Mouse (Mus musculus): ENCODE data around the gene Pigc.

The Pigc gene

DNA sequence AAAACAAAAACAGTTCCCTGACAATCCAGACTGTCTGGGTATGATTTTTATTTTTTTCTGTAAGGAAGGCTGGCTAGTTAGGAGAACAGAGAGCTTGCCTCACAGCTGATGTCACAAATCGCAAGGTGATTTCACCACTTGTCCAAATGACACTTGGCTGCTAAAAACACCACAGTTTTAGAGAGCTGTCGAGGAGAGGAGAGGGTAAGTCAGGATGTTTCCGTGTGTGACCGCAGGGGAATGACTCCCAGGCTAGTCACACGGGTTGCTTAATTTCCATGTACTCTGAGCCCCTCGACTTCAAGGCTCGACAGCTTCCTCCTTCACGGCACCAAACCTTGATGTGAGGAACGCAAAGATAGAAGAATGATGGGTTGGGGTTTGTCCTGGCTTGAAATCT is 37.1 kb downstream of the Pigc start:
- no peak for DNase-seq (ENCODE audit: extremely low read depth, insufficient read length, low spot score)

DNA sequence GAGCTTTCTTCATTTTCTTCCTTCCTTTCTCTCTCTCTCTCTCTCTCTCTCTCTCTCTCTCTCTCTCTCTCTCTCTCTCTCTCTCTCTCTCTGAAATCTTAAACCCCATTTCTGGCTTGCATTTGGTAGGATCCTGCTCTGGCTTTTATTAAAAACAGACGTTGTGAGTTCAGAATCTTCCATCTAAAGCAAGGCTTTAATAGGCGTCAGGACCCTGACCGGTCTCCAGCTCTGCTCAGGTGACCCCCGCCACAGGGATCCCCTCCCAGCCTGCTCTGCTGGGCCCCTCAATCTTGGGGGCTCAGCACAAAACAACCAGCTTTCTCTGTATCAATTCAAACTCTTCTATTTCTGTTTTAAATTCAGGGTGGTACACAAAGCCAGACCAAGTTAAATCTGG is 39.2 kb downstream of the Pigc start:
- no peak for DNase-seq (ENCODE audit: extremely low read depth, insufficient read length, low spot score)

DNA sequence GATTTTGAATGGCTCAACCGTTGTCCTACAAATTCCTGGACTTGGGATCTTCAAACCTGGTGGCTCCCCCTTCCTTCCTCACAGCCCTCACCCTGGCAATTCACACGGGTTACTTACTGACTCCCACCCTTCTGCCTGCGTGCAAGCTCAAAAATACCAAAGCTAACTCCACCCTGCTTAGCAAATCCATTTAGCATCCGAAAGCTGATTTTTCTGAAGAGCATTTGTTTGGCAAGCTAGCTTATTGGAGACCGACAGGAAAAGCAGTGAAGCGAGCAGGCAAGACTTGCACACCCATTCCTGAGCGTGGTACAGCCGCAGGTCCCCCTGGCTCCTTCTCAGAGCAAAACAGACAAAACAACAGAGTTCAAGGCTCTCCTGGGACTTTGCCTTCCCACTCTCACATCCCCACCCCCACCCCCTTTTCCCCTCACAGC is 39.7 kb downstream of the Pigc start:
- DNase-seq (ENCODE audit: extremely low read depth, insufficient read length, low spot score): no peak

DNA sequence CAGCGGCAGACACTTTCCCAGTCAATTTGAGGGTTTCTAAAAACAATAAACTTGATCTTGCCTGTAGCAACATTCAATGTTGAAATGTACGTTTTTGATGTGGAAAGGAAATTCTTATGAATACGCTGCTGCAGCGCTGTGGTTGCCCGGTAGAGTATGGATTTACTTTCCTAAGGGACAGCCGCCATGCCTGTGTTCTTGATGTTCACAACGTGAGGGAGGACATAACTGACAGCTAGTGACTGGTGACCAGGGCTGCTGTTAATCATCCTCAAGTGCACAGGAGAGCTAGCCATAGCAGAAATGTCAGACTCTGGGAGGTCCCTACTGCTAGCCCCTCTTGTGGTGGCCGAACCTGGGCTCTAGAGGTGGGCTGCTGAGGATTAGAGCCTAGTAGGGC is 40.1 kb downstream of the Pigc start:
- DNase-seq (ENCODE audit: extremely low read depth, insufficient read length, low spot score): no peak

DNA sequence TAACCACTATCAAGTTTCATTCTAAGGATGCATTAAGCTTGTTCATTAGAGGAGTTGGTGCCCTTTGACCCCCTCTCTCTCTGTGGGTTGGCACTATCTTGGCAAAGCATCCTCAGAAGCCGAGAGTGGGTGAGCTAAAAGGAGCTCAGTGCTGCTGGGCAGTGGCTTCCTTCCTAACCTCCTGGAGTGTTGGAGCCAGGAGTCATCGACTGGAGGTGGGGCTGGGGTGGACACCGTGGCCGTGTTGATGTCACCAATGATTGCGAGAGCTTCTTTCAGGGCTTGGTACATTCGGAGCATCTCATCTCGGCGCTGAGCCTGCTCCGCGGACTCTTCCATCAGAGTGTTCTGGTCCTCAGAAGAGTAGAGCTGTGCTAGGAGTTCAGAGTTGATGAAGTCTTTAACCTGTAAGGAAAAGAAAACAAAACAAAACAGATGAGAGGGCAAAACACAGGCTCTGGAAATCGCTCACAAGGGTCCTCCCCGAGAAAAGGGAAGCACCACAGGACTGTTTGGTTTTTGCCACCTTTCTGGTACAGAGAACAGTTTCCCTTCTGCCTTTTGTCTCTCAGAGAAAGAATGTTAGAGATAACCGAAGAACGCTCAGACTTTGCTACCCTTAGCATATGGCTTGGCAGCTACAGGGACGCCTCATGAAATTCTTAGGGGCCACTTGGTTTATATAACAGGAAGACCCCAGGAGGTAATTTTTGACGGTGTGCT is 42.7 kb downstream of the Pigc start:
- DNase-seq (ENCODE audit: extremely low read depth, insufficient read length, low spot score): no peak

DNA sequence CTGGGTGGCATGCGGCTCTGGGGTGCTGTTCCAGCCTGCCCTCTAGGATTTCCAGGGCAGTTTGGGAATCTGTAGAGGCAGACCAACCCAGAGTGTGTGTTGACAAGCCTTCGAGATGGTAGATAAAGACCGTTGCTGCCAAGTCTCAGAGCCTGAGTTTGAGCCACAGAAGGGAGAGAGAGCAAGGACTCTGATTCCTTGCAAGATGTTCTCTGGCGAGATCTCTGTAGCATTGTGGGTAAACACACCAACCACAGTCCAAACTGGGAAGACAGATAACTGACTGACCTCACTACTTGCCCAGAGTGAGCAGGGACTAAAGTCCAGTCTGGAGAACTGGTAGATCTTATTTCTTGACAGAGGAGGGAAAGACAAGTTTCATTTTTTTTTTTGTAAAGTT is 44.6 kb downstream of the Pigc start:
- DNase-seq (ENCODE audit: extremely low read depth, insufficient read length, low spot score): no peak

DNA sequence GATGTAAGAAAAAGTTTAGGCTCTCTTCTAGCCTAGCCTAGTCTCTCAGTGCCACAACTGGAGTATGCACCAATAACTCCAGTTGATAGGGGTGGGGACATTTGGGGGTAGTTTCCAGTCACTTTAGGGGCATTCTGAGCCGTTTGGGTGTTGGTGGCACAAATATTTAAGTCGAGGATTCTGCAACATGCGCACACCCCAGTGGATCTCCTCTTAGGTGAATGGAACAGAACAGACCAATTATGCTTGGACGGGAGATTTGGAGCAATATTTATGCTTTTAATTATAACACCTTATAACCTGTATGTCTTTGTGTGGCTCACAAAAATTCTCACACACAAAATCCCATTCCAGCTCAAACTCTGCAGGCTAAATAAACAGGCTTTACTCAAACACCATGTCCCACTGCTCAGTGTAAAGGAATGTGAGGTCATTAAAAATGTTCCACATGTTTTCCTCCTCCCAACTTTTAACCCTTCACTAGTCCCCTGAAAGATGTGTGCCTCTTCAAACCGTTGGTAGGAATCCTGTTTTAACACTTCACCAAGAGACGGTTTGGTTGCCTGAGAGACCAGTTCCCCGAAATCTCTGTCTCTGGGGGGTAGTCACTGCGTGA is 46.4 kb downstream of the Pigc start:
- DNase-seq (ENCODE audit: extremely low read depth, insufficient read length, low spot score): no peak

DNA sequence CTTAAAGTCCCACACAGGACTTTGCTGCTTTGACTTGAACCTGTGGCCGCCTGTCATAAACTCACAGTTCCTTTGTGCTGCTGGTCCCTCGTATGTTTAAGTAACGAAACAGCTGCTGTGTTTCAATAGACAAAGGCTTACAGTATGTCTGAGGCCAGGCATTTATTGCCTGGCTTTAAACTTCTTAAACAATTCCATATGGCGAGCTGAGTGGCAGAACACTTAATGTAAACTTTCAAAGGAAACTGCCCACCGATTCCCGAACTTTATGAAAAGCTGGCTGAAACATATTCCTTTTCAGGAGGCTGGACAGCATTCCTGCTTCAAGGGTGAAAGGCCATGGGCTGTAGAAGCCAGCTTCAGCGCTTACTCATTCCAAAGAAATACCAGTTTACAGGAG is 48.0 kb downstream of the Pigc start:
- DNase-seq (ENCODE audit: extremely low read depth, insufficient read length, low spot score): no peak

DNA sequence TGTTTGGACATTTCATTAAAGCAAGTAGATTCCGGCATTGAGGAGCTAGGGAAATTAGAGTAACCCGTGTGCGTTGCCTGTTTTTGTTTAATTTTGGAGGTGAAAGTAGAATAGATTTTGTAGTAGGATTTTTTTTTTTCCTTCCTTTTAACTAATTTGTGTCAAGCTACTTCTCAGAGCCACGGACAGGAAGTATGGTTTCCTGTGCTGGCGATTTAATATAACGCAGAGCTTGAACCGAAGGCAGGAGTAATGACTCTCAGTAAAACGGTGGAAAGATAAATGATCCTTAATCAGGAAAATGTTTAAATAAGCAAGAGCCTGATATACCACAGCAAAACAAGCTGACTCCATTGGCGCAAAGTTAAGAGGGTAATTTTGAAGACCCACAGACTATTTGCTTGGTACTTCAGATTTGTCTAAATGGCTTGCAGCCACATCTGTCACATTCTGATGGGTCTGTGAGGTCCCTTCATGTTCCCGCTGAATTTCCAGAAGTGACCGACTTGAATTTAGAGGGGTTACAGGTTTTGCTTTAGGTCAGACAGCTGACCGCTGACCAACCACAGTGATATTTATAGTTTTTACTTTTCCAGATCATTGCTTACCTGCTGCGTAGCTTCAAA is 49.1 kb downstream of the Pigc start:
- DNase-seq (ENCODE audit: extremely low read depth, insufficient read length, low spot score): no peak

DNA sequence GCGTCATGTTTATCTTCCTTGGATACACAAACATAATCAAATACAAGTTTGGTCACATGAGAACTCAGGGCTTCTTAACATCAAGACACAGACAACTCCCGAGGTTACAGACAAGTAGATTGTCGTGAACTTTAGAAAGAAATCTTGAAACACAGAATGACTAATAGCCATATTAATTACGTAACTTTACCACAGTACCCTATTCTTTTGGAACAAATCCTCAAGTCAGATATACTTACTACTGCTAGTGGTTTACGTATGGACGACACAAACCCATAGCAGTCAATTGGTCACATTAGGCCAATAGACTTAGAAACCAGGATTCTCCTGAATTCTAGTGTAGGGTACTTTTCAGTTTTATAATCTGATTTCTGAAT is 49.6 kb downstream of the Pigc start:
- DNase-seq (ENCODE audit: extremely low read depth, insufficient read length, low spot score): no peak

DNA sequence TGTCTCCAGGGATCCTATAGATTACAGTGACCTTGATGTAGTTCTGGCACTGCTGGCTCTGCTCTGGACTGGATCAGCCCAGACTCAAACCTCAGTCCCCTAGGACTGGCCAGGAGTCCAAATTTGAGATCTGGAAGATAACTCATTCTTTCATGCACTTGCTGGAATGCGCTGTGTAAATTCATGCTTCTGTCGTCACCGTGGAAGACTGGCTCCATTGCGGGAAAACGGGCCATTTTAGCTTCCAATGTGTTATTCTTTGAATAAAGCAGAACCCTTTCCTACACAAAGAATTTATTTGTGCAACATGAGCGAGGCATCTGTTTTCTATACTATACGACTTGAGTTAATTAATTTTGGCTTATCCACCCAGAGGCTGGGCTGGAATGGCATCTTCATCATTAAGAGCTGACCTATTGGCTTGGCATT is 51.3 kb downstream of the Pigc start:
- no peak for DNase-seq (ENCODE audit: extremely low read depth, insufficient read length, low spot score)

DNA sequence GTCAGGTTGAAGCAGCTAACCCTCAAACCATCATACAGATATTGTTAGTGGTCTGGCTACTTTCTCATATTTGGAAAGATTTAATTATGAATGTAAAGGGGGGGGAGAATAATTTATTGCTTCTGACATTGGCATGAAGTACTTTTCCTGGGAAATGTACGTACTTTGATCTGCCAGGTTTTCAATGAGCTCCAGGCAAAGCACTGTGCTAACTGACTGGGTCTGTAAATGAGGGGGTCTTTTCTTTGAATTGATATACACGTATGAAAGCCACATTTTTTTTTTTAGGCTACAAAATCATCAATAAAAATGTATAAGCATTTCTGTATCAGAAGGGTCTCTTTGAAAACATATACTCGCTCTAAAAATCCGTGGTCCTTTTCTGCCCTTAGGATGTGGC is 51.8 kb downstream of the Pigc start:
- no peak for DNase-seq (ENCODE audit: extremely low read depth, insufficient read length, low spot score)
